Mouse (Mus musculus) CD4-positive, CD25-positive, alpha-beta regulatory T cell, adult 2 months (primary cell): Measurements from ENCODE around the gene Krtcap2.

Experiments used
- DNase-seq: peaks from one replicate; pipeline ENCODE4 v3.0.0-alpha.2; 2012; ENCODE audit warnings: low read depth, low spot score

Krtcap2 gene

GRCm38 (mm10) chr3:89225321-89225815 is 20.4 kb upstream of the Krtcap2 start:
- DNase-seq: no peak

- DNase-seq: no peak
Measured at GRCm38 (mm10) chr3:89225918-89226317, 19.8 kb upstream of the Krtcap2 start.

GRCm38 (mm10) chr3:89226361-89226760 is 19.4 kb upstream of the Krtcap2 start:
- no peak for DNase-seq

GRCm38 (mm10) chr3:89226900-89227299 is 18.9 kb upstream of the Krtcap2 start, which contains the start of gene Mtx1:
TSS of gene Mtx1 (minus strand) at chr3:89227088.
- no peak for DNase-seq

GRCm38 (mm10) chr3:89227307-89228179 is 18.2 kb upstream of the Krtcap2 start:
- peak; percentile 88 for DNase-seq

- peak; percentile 91 for DNase-seq
Measured at GRCm38 (mm10) chr3:89228180-89228549, 17.6 kb upstream of the Krtcap2 start.

- peak; percentile 31 for DNase-seq
Measured at GRCm38 (mm10) chr3:89228836-89229235, 16.9 kb upstream of the Krtcap2 start, which contains the start of gene Muc1. TSS of gene Muc1 (plus strand) at chr3:89229057.

GRCm38 (mm10) chr3:89229276-89229675 is 16.5 kb upstream of the Krtcap2 start:
- DNase-seq: no peak

GRCm38 (mm10) chr3:89230561-89230960 is 15.2 kb upstream of the Krtcap2 start:
- no peak for DNase-seq

- DNase-seq: peak; percentile 62
Measured at GRCm38 (mm10) chr3:89231345-89231744, 14.4 kb upstream of the Krtcap2 start.

GRCm38 (mm10) chr3:89231772-89232275 is 13.9 kb upstream of the Krtcap2 start:
- DNase-seq: no peak

- DNase-seq: no peak
Measured at GRCm38 (mm10) chr3:89232614-89233013, 13.2 kb upstream of the Krtcap2 start.

- no peak for DNase-seq
Measured at GRCm38 (mm10) chr3:89233562-89234110, 12.1 kb upstream of the Krtcap2 start.

- DNase-seq: no peak
Measured at GRCm38 (mm10) chr3:89236516-89236915, 9.2 kb upstream of the Krtcap2 start.

GRCm38 (mm10) chr3:89237682-89238081 is 8.1 kb upstream of the Krtcap2 start:
- no peak for DNase-seq

- no peak for DNase-seq
Measured at GRCm38 (mm10) chr3:89238494-89238893, 7.3 kb upstream of the Krtcap2 start.

GRCm38 (mm10) chr3:89242331-89242895 is 3.4 kb upstream of the Krtcap2 start:
- DNase-seq: peak; percentile 77

- DNase-seq: peak; percentile 83
Measured at GRCm38 (mm10) chr3:89243609-89244008, 2.2 kb upstream of the Krtcap2 start.

- DNase-seq: peak; percentile 72
Measured at GRCm38 (mm10) chr3:89244158-89244981, 1.4 kb upstream of the Krtcap2 start.

GRCm38 (mm10) chr3:89244982-89245687 is 631 bp upstream of the Krtcap2 start:
- peak; percentile 77 for DNase-seq
